Mouse (Mus musculus) urinary bladder, postnatal 4 days (tissue): ENCODE measurements around the gene Dnaic2.

Experiments used
- DNase-seq, 2 experiments: peaks; one replicate each; pipeline ENCODE4 v3.0.0; 2021 to 2022; ENCODE audit warnings: low spot score in 2 of 2

Gene Dnaic2

DNA sequence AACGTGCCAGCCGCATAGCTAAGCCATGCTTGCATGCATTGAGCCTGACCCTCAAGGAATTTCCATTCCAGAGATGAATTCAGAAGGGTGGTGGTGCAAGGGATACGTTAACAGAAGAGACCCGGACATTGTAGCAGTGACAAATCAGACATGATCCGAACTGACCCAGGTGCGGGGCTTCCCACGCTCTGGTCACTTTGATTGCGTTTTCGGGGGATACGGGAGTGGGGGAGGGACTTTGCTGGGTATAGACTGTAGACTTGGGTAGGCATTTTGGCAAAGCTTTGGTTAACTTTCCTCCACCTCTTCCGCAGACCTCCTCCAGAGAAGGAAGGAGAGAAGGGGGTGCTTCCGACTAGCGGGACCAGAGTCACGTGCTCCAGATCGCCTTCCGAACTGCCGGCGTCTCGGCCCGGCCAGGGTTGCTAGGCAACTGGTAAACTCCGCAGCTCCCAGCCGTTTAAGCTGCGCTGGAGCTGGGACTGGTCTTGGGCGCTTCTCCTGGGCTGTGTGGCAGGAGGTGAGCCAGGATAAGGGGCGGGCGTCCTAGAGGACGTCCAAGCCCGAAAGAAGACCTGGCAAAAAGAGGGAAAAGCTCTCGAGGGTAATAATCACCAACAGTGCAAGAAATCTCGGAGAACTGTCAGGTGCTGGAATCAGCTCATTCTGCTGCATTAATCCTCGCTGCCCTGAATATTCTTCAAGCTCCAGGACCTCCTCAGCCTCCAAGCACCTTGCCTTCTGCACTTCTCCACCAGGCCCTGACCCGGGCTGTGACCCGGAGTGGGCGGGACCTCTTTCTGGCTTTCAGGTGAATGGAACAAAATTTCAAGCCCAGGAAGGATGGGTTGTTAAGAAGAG lies at the start of gene Dnaic2:
Gene Dnaic2, plus strand, starts transcription at position 444 of the 861 bp plus-strand sequence.
- peak; percentile 63 to 78 for DNase-seq

DNA sequence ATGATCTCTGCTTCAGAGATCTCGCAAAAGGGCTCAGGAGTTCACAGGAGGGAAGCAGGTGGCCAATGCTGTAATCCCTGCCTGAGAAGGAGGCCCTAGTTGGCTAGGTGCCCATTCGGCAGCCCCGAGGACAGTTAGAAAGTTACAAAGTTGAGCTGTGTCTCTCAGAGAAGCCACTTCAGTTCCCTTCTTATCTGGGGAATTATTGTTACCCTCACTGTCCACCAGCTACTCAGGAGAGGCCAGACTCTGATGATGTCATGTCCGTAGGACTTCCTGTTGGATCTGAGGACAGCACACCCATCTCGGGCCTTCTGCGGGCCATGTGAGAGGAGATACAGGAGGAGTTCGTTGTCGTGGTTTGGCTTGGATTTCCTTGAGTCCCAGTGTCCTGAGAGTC lies 47.6 kb upstream of the Dnaic2 start:
- no peak for DNase-seq

DNA sequence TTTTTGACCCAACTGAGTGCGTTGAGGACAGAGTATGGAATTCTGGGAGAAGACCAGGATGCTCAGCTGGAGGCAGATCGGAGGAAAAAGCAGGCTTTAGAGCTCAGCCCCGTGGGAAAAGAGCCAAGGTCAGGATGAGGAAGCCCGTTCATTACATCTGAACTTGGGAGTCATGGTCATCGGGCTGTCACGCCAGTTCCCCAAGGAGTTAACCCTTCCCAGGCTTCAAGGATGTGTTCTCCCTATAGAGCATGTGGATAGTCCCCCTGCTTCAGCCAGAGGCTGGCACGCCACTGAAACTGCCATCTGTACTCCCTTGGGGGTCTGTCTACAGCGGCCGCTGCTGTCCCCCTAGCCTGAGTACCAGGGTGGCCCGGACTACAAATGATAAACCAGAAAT lies 46.9 kb upstream of the Dnaic2 start:
- DNase-seq: no peak

- no peak for DNase-seq
These were observed 46.2 kb upstream of the Dnaic2 start for GRCm38 (mm10) chr11:114681054-114681453.

DNA sequence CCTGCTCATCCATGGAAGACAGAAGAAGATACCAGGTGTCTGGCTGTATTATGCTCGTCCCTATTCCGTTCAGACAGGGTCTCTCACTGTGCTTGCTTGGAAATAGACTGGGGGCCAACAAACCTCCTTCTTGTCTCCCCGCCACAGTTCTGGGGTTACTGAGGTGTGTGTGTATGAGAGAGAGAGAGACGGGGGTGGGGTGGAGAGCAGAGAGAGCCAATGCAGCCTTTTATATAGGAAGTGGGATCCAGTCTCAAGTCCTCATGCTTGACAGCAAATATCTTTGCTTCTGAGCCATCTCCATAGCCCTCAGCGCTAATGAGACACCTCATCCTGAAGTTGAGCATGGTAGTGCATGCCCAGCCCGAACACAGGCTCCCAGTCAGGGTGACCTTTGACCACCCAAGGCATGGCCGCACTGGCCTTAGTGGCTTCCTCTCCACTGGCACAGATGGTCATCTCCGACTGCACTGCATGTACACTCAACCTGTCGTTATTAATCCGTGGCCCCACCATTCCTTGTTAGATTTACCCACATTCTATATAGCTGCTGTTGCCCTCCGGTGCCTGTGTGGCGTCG lies 44.8 kb upstream of the Dnaic2 start:
- no peak for DNase-seq

- DNase-seq: no peak
These were observed 44.0 kb upstream of the Dnaic2 start for GRCm38 (mm10) chr11:114683029-114683721.

GRCm38 (mm10) chr11:114683722-114684621 lies 43.2 kb upstream of the Dnaic2 start:
- no peak for DNase-seq

DNA sequence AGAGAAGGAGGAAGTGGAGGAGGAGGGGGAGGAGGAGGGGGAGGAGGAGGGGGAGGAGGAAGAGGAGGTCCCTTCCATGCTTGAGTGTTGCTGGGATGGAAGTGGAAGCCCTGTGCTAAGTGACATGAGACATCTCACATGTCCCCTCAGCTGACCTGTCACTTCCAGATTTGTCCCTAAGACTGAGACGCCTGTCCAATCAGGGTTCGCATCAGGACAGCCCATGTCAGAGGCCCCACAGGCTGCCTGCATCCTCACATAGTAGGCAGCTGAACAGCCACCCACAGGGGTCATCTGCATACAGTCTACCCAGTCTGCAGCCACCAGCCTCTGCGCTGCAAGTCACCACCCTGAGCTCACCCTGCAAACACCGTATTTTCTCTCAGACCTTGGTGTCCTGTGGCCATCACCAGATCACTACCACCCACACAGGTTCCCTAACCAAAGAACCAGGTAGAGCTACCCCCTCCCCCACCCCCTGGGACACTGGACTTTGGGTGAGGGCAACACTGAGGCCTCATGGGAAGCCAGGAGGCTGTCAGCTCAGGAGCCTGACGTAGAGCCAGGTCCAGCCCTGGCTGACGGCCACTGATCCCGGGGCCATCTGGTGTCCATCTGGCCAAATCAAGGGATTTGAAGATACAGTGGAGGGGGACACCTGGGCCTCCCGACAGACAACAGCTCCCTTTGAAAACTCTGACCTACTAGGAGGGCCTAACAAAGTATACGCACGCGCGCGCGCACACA lies 42.4 kb upstream of the Dnaic2 start:
- DNase-seq: no peak

- DNase-seq: no peak
These were observed 41.6 kb upstream of the Dnaic2 start for GRCm38 (mm10) chr11:114685526-114686040.

- DNase-seq: no peak
These were observed 40.8 kb upstream of the Dnaic2 start for GRCm38 (mm10) chr11:114686221-114686959.

GRCm38 (mm10) chr11:114687574-114688188 lies 39.5 kb upstream of the Dnaic2 start:
- DNase-seq: no peak

DNA sequence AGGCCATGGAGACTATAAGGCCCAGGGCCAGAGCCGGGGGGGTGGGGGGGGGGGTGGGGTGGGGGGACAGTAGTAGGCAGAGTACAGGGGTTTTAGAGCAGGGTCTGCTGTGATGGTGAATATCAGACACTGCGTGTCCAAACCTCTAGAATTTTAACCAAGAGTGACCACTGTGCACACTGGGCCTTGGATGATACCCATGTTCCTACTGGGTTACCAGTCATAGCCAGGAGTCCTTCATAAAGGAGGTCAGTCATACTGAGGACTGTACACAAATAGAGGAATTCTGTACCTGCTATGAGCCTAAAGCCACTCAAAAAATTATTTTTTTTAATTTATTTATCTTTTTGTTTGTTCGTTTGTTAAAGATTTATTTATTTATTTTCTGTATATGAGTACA lies 38.5 kb upstream of the Dnaic2 start:
- DNase-seq: no peak

DNA sequence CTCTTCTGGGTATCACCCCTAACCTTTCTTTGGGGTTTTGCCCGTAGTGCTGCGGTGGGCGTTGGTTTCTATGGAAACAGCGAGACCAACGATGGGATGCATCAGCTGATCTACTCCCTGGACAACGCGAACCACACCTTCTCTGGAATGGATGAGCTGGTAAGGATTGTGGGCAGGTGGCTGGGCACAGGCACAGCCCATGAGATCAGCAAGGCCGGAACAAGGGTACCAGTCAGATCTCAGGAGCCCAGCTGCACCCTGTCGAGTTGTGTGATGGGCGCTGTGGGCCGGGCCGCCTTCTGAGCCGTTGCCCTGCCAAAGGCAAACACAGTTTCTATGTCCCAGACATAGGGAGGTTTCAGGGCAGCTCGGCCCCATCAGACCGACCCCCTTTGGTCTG lies 37.0 kb upstream of the Dnaic2 start:
- DNase-seq: no peak

GRCm38 (mm10) chr11:114691454-114692182 lies 35.6 kb upstream of the Dnaic2 start:
- DNase-seq: no peak

- no peak for DNase-seq
These were observed 34.6 kb upstream of the Dnaic2 start for GRCm38 (mm10) chr11:114692601-114693000.

- DNase-seq: no peak
These were observed 33.8 kb upstream of the Dnaic2 start for GRCm38 (mm10) chr11:114693456-114693855.

DNA sequence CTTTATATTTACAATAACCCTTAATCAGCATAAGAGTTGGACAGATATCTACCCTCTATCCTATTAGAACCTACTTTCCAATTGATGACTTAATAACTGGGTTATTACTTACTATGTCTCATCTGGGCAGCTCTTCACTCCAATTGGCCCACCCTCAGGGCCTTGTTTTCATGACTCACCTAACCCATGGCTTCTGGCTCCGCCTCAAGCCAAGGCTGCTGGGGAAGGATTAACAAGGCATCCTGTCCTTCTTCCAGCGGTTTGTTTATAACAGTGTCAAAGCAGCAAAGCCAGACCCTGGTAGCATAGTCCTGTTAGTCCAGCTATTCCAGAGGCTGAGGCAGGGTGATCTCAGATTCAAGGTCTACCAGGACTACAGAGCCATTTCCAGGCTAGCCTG lies 32.8 kb upstream of the Dnaic2 start:
- no peak for DNase-seq

DNA sequence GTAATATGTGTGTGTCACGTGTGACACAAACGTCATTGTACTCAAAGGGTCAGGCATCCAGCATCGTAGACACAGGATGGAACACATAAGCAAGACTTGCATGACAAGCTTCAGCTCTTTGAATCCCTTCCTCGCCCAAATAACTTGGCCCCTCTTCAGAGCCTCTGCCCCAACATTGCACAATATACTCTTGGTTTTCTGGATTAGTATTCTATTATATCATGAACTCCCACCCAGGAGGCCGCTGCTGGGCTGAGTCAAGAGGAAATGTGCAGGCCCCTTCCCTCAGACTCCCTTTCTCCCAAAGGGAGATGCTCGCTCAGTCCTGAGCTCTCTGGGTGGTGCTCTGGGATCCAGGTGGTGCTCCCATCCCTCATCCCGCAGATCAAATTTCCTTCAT lies 28.7 kb upstream of the Dnaic2 start:
- DNase-seq: no peak

DNA sequence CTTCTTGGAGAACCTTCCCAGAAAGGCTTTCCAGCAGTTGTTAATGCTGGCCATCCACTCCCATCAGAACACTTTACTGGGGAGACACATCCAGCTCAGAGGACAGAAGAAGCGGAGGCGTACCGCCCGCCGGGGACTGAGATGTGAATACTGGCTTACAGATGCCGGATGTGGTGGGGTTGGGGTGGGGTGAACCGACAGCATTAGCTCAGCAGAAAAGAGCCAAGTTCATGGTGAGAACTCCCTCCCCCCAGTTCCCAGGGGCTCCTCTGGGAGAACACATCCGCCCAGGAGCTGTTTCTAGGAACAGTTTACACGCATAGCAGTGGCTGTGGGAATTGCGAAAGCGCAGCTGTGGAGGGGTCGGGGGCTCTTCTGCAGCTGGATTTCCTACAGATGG lies 27.7 kb upstream of the Dnaic2 start:
- peak in 1 of 2 experiments; percentile 58 for DNase-seq
